Comparison of ENCODE assay signal across 8 mouse cellular contexts in genomic region chr17:27534718-27535117, GRCm38 (mm10). TPM values are rescaled to one million over a fixed set of nuclear protein-coding genes. Genes with fewer than 3 reads are reported as not detected.
A peak's percentile ranks its signal among the peaks of the same experiment; 100 is the strongest.
DNase-seq lines count a peak whose midpoint lies in the region; ATAC-seq and TF ChIP-seq lines count a peak whose summit lies in the region.

No protein-coding gene starts in this region.

- no peaks in the 10 kb centered on the region for H3K9me3 ChIP-seq in hindbrain, postnatal 0 days (ENCODE audit: low read length)
- peaks cover 22% of the 10 kb centered on the region for H3K9me3 ChIP-seq in megakaryocyte, embryonic 14.5 days

- 3% methylated on average over 10 of the region's 10 CpGs for WGBS in hindbrain, postnatal 0 days

- no peaks in the 10 kb centered on the region for H3K36me3 ChIP-seq in hindbrain, postnatal 0 days (ENCODE audit: insufficient read depth, low read length)
- H3K36me3 ChIP-seq in megakaryocyte, embryonic 14.5 days (replicated peaks; ENCODE audit: low read length): no peaks in the 10 kb centered on the region

- no peak overlapping the region for H3K27ac ChIP-seq in hindbrain, postnatal 0 days

- no peak overlapping the region for H3K9ac ChIP-seq in hindbrain, postnatal 0 days (replicated peaks; ENCODE audit: low read length)

- peak; percentile 90 for DNase-seq in R1 (ENCODE audit: low read depth, low spot score)
- peak; percentile 96 to 97 for DNase-seq in cerebellum, postnatal 14 days
- peak; percentile 92 for DNase-seq in frontal cortex, postnatal 36 days (ENCODE audit: low spot score in 2 of 2)
- DNase-seq in hindbrain, postnatal 0 days (ENCODE audit: low spot score): peak; percentile 93
- DNase-seq in left cerebral cortex, adult 18-20 months (ENCODE audit: low spot score in 2 of 2): peak; percentile 86 to 95
- DNase-seq in right cerebral cortex, adult 2 months (ENCODE audit: low spot score in 2 of 2): peak; percentile 92 to 95
- DNase-seq in urinary bladder, postnatal 14 days (ENCODE audit: low spot score): peak; percentile 87

- TF ChIP-seq CTCF in hindbrain, postnatal 0 days (IDR thresholded peaks at IDR 0.05; ENCODE audit: low read depth): peak; percentile 100

- no peaks in the 10 kb centered on the region for H3K4me1 ChIP-seq in hindbrain, postnatal 0 days (ENCODE audit: insufficient read depth, low read length)
- peaks cover 20% of the 10 kb centered on the region for H3K4me1 ChIP-seq in megakaryocyte, embryonic 14.5 days

- H3K27me3 ChIP-seq in hindbrain, postnatal 0 days (ENCODE audit: insufficient read depth, low read length): no peaks in the 10 kb centered on the region
- H3K27me3 ChIP-seq in megakaryocyte, embryonic 14.5 days (replicated peaks): peaks cover 16% of the 10 kb centered on the region

- H3K4me2 ChIP-seq in hindbrain, postnatal 0 days (ENCODE audit: low read depth, low read length): no peak overlapping the region; the same call in 1 of the 2 replicates

- ATAC-seq in hindbrain, postnatal 0 days: peak; percentile 58

- H3K4me3 ChIP-seq in hindbrain, postnatal 0 days (ENCODE audit: low read length): no peak overlapping the region
- H3K4me3 ChIP-seq in megakaryocyte, embryonic 14.5 days (replicated peaks): peak overlapping the region; percentile 74

RNA-seq across cellular contexts. Expression of gene Grm4, which starts 13.5 kb away (rescaled TPM):
- total RNA-seq in hindbrain, postnatal 0 days (2014; rRNA removed): 34.3 and 38.8 TPM in 2 replicates
- polyA plus RNA-seq in hindbrain, postnatal 0 days (2015; fragmentation: Nextera tagmentation; extraction: Ambion mirVana): 8.7 and 10.1 TPM in 2 replicates
- total RNA-seq in left cerebral cortex, adult 18-20 months (2021): 10 to 100 TPM; 22.3 to 27.6 TPM
- polyA plus RNA-seq in megakaryocyte, embryonic 14.5 days (2012; ENCODE audit: insufficient read depth, low replicate concordance): not detected in 2 replicates

RNA-seq across cellular contexts. Expression of gene Hmga1, which starts 21.6 kb away (rescaled TPM):
- 142 and 170 TPM in 2 replicates for total RNA-seq in hindbrain, postnatal 0 days (2014; rRNA removed)
- 130 and 145 TPM in 2 replicates for polyA plus RNA-seq in hindbrain, postnatal 0 days (2015; fragmentation: Nextera tagmentation; extraction: Ambion mirVana)
- 10 to 100 TPM; 50.7 to 58.9 TPM for total RNA-seq in left cerebral cortex, adult 18-20 months (2021)
- polyA plus RNA-seq in megakaryocyte, embryonic 14.5 days (2012; ENCODE audit: insufficient read depth, low replicate concordance): 3,567 and 8,363 TPM in 2 replicates

RNA-seq across cellular contexts. Expression of gene AI413582, which starts 30.8 kb away (rescaled TPM):
- total RNA-seq in hindbrain, postnatal 0 days (2014; rRNA removed): 50.2 and 59.6 TPM in 2 replicates
- 92.7 and 95.3 TPM in 2 replicates for polyA plus RNA-seq in hindbrain, postnatal 0 days (2015; fragmentation: Nextera tagmentation; extraction: Ambion mirVana)
- total RNA-seq in left cerebral cortex, adult 18-20 months (2021): 10 to 100 TPM; 83.2 to 92.5 TPM
- 81.1 and 284 TPM in 2 replicates for polyA plus RNA-seq in megakaryocyte, embryonic 14.5 days (2012; ENCODE audit: insufficient read depth, low replicate concordance)
